In genomic region chr17:49079647-49080046, GRCm38 (mm10) we compare ENCODE assay signal across 16 mouse cellular contexts.
"Had no signal": no experiment of that assay in that cellular context is flagged by ENCODE, and none has a peak within 500 bp of the region (broad histone marks: within the 10 kb centered on the region; RNA-seq: fewer than 3 reads in every experiment).

No protein-coding gene starts in this region.

- DNase-seq: gastrocnemius, postnatal 14 days; gastrocnemius, postnatal 36 days; heart, adult 11 months; heart, adult 2 months; heart, postnatal 14 days; heart, postnatal 36 days; kidney, adult 18-20 months; kidney, adult 8-10 months; kidney, postnatal 10 days; kidney, postnatal 25 days; kidney, postnatal 4 days; liver had no signal

- ATAC-seq: hindbrain, embryonic 16.5 days; inflammation-experienced regulatory T-cells, adult 6 months; intestine, embryonic 15.5 days; intestine, postnatal 0 days had no signal
